Mouse (Mus musculus) cerebellum, adult 9-10 months (tissue): Measurements from ENCODE around the gene Pold1.

Experiments used
- DNase-seq: peaks from one replicate; pipeline ENCODE4 v3.0.0; 2022

Gene Pold1

DNA sequence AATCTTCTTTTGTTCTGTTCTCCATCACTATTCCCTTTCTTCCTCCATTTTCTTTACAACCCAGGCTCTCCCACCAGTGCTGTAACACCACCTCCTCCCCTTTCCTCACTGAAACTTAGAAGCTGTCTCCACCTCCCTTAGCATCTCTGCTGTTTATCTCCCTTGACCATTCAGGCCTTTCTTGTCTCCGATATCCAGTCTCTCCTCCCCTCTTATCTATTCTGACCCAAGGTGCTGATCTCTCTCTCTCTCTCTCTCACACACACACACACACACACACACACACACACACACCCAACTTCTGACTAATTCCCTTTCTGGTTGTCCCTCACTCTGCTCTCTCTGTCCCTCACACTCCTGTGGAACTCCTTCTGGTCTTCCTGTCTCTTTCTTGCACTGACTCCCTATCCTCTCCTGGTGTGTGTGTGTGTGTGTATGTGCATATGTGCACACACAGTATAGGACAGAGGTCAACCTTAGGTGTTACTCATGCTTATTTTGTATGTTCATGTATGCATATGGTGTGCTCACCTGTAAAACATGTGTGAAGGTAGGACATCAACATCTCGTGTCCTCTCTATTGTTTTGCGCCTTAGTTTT is 65.7 kb downstream of the Pold1 start:
- DNase-seq: no peak
